Mouse (Mus musculus) adrenal gland, adult 8-10 months (tissue): Measurements from ENCODE around the gene Spaca5. TPM values are rescaled to one million over a fixed set of nuclear protein-coding genes. Genes with fewer than 3 reads are reported as not detected.

Experiments used
- DNase-seq: peaks from one replicate; pipeline ENCODE4 v3.0.0; 2022
- total RNA-seq, 4 experiments: library from RNA; stranded (reverse); gene quantifications; 2 replicates each; pipeline ENCODE4 v1.2.4; 2022

Spaca5 gene
- not detected for total RNA-seq

DNA sequence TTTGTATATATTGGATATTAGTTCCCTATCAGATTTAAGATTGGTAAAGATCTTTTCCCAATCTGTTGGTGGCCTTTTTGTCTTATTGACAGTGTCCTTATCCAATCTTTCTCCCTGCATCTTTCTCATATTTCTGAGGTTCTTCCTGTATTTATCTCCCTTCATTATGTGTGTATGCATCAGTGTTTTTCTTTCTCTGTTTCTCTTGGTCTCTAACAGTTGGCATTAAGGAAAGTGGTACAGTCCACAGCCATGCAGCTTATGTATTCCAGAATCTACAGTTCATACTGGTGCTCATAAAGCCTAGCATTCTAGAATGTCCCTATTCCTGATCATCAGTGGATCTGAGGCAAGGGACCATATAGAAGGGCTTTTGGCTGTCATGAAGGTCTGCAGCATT is at the start of gene Spaca5:
TSS of gene Spaca5 (plus strand) at position 301 of the 400 bp plus-strand sequence.
- DNase-seq, result no peak

DNA sequence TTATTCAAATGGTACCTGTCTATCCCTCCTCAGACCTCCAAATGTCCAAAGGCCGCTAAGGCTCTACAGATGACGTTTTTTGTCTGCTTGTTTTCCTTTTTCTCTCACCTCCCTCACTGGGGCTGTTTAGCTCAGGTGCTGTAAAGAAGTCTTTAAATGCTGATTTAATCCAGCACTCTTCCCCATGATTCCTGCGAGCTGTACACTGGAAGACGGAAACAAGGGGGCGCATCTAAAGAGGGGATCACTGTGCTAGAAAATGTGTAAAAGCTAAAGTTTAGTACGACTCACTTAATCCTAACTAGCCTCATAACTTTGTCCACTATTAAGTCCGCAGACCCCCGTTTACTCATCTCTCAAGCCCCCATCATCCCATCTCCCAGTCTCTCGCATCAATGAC is 6.7 kb upstream of the Spaca5 start:
- DNase-seq, result no peak

DNA sequence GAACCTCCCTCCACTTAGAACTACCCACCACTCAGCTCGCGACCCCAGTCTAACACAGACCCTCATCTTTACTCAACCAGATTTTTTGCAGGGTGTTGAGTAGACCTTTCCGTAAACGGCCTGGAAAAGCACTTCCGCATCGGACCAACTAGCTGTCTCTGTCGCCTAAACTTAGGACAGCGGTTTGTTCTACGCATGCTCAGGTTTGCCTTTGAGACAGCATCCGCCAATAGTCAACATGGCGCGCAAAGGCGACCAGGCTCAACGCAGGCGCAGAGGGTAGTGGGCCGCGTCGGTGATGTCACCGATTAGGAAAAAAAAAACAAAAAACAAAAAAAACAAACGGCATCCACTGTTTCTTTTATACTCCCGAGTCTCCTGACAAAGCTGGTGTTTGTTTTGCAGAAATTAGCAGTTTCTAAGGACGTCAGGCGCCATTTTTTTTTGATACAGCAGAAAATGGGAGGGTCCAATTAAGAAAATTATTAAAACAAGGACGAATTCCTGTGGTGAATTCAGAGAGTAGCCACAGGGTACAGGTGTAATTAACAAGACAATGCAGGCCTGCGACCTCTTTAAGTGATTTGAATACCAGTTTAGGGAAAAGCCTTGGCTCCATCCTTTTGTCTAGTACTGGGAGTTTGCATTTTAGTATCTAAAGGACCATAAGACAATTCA is 6.2 kb upstream of the Spaca5 start, which contains the start of gene Zfp182:
TSS of gene Zfp182 (minus strand) at position 451 of the 678 bp plus-strand sequence.
- peak; percentile 77 for DNase-seq

GRCm38 (mm10) chrX:21062544-21062890 is 5.7 kb upstream of the Spaca5 start:
- DNase-seq, result no peak

- no peak for DNase-seq
Observed at GRCm38 (mm10) chrX:21088645-21088982, 20.4 kb downstream of the Spaca5 start.

DNA sequence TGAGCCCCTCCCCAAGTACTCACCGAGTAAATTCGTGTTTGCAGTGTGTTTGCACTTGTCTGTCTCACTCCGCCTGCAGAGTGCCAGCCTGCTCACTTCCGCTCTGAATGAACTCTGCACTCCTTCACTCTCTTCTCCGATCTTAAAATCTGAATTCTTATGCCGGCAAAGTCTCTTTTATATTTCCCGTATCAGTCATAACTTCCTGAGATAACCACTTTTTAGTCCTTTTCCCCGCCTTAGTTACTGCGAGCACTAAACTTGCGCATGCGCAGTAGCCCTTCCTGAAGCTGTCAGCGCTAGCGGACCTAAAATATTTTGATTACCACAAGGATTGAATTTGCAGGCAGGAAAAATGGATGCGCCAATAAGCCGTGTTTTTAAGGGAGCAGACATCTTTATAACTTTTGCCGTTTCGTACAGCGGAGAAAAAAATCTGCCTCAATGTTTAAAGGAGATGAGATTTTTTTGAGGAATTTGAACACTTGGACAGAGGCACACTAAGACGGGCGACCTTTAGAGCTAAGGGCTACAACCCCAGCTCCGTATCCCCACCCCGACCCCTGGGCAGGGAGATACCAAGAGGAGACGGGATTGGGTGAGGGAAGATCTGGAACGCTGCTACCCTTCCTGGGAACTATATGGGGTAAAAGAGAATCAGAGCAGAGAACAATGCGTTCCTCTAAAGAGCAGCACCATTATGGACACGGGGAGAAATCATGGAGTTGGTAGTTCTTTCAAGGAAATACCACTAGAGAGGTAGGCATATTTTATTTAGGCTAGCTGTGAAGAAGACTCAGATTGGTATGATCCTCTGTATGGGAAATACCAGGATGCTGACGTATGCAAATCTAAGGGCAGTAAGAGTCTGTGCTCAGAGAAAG is 21.0 kb downstream of the Spaca5 start, which contains the start of gene Zfp300:
TSS of gene Zfp300 (minus strand) at position 545 of the 884 bp plus-strand sequence.
- peak; percentile 74 for DNase-seq

DNA sequence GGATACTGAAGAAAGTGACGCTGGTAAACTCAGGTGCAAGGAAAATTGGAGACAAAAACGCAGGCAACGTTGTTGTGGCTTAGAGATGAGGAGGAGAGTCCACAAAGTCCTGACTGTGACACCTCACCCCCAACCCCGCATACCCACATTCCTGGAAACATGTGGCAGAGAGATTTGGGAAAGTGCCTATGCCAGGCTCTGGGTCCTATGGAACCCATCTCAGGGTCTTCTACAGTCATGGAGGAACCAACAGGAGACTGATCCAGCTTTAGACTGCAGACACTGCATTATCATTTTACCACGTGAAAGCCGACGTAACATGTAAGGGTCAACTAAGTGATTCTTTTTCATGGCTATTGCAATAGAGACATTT is 21.6 kb downstream of the Spaca5 start:
- DNase-seq, result no peak

- no peak for DNase-seq
Observed at GRCm38 (mm10) chrX:21115520-21115919, 47.3 kb downstream of the Spaca5 start, which contains the start of gene Ssxa1. Gene Ssxa1 (plus strand): TSS chrX:21115820.

Other genes starting within 250 kb of the Spaca5 start
- gene Timp1, start 198.2 kb upstream of the Spaca5 start, total RNA-seq, result 10 to 100 TPM; 24.7 to 50.1 (median 29.6) TPM
- gene Syn1, start 147.4 kb upstream of the Spaca5 start, total RNA-seq, result 10 to 100 TPM in 3 of 4 experiments, 1 to 10 TPM in 1; 8.9 to 14.0 (median 11.8) TPM
- gene Cfp, start 136.9 kb upstream of the Spaca5 start, total RNA-seq, result 10 to 100 TPM in 3 of 4 experiments, 1 to 10 TPM in 1; 9.1 to 14.8 (median 12.3) TPM
- gene Elk1, start 117.8 kb upstream of the Spaca5 start, total RNA-seq, result 10 to 100 TPM; 15.9 to 22.2 (median 17.8) TPM
- 10 to 100 TPM; 34.0 to 41.0 (median 40.8) TPM for gene Uxt, start 106.4 kb upstream of the Spaca5 start, total RNA-seq
- gene Zfp182, start 6.1 kb upstream of the Spaca5 start, total RNA-seq, result 10 to 100 TPM in 2 of 4 experiments, 1 to 10 TPM in 2; 6.6 to 16.0 (median 10.8) TPM
- 1 to 10 TPM; 1.7 to 3.4 (median 2.8) TPM for gene Zfp300, start 21.1 kb downstream of the Spaca5 start, total RNA-seq
- gene Ssxa1, start 47.4 kb downstream of the Spaca5 start, total RNA-seq, result not detected
- not detected for gene Gm21876, start 107.2 kb downstream of the Spaca5 start, total RNA-seq